Comparison of ENCODE assay signal across 10 mouse cellular contexts in genomic region chr1:132326777-132327176, GRCm38 (mm10). TPM values are rescaled to one million over a fixed set of nuclear protein-coding genes. Genes with fewer than 3 reads are reported as not detected.
DNase-seq lines count a peak whose midpoint lies in the region; ATAC-seq and TF ChIP-seq lines count a peak whose summit lies in the region.
"Had no signal": no experiment of that assay in that cellular context is flagged by ENCODE, and none has a peak within 500 bp of the region (broad histone marks: within the 10 kb centered on the region; RNA-seq: fewer than 3 reads in every experiment).

No protein-coding gene starts in this region.

- no peak for TF ChIP-seq CTCF in kidney, adult 2 months (conservative IDR thresholded peaks at IDR 0.05; ENCODE audit: insufficient read depth, insufficient read length, low read depth, low read length)
- TF ChIP-seq CTCF in layer of hippocampus, adult 2 months (conservative IDR thresholded peaks at IDR 0.05), result no peak
- no peak for TF ChIP-seq CTCF in thymus, adult 2 months (IDR thresholded peaks at IDR 0.05; ENCODE audit: borderline replicate concordance, control insufficient read depth, extremely low read depth, insufficient read depth, low read length, poor library complexity)

- 0 out of 2 replicates have a peak overlapping the region, but pooled peaks have one; percentile 34 for H3K27ac ChIP-seq in embryonic facial prominence, embryonic 15.5 days (replicated peaks)
- peak overlapping the region; percentile 34; the same call in 1 of the 2 replicates for H3K27ac ChIP-seq in kidney, adult 2 months (ENCODE audit: insufficient read depth, low read depth, low read length)
- peak overlapping the region; percentile 81 for H3K27ac ChIP-seq in midbrain, embryonic 13.5 days
- H3K27ac ChIP-seq in layer of hippocampus, adult 2 months, result no peak overlapping the region
- H3K27ac ChIP-seq in thymus, adult 2 months (ENCODE audit: control insufficient read depth, insufficient read depth, low read length), result no peak overlapping the region

- no peak for TF ChIP-seq POLR2A in kidney, adult 2 months (IDR thresholded peaks at IDR 0.05; ENCODE audit: low read depth, low read length)
- no peak for TF ChIP-seq POLR2A in thymus, adult 2 months (IDR thresholded peaks at IDR 0.05; ENCODE audit: control insufficient read depth, extremely low read depth, insufficient read depth, low read length, poor library complexity)

- H3K4me1 ChIP-seq in embryonic facial prominence, embryonic 15.5 days, result peaks cover 16% of the 10 kb centered on the region
- H3K4me1 ChIP-seq in kidney, adult 2 months (ENCODE audit: control insufficient read depth, insufficient read depth, low read length), result peaks cover 55% of the 10 kb centered on the region
- H3K4me1 ChIP-seq in midbrain, embryonic 13.5 days (replicated peaks), result peaks cover 96% of the 10 kb centered on the region
- no peaks in the 10 kb centered on the region; the same call in 1 of the 2 replicates for H3K4me1 ChIP-seq in thymus, adult 2 months (replicated peaks; ENCODE audit: control insufficient read depth, insufficient read depth, low read length)

- peak; percentile 60 for DNase-seq in adrenal gland, postnatal 14 days
- DNase-seq in adrenal gland, postnatal 36 days, result no peak
- DNase-seq in kidney, adult 2 months, result peak; percentile 75
- no peak for DNase-seq in layer of hippocampus, adult 2 months (ENCODE audit: low spot score in 2 of 2)
- no peak for DNase-seq in layer of hippocampus, adult 9-10 months (ENCODE audit: low spot score)
- DNase-seq in thymus, adult 2 months, result no peak
- DNase-seq: embryo, embryonic 11 days; lung, postnatal 36 days had no signal

- no peak overlapping the region for H3K9ac ChIP-seq in embryonic facial prominence, embryonic 15.5 days
- H3K9ac ChIP-seq in midbrain, embryonic 13.5 days (replicated peaks), result peak overlapping the region; percentile 32; the same call in 1 of the 2 replicates

- 40% methylated on average over 9 of the region's 9 CpGs for WGBS in embryonic facial prominence, embryonic 15.5 days
- 25% methylated on average over 9 of the region's 9 CpGs for WGBS in kidney, adult 2 months
- WGBS in midbrain, embryonic 13.5 days, result 48% methylated on average over 9 of the region's 9 CpGs
- WGBS in thymus, adult 2 months, result 94% methylated on average over 9 of the region's 9 CpGs

- H3K9me3 ChIP-seq in embryonic facial prominence, embryonic 15.5 days (replicated peaks), result no peaks in the 10 kb centered on the region
- H3K9me3 ChIP-seq in midbrain, embryonic 13.5 days, result no peaks in the 10 kb centered on the region

- H3K4me3 ChIP-seq in embryonic facial prominence, embryonic 15.5 days (replicated peaks), result no peak overlapping the region
- no peak overlapping the region for H3K4me3 ChIP-seq in kidney, adult 2 months (ENCODE audit: insufficient read depth, low read depth, low read length)
- H3K4me3 ChIP-seq in midbrain, embryonic 13.5 days (replicated peaks), result no peak overlapping the region
- no peak overlapping the region for H3K4me3 ChIP-seq in layer of hippocampus, adult 2 months
- no peak overlapping the region for H3K4me3 ChIP-seq in thymus, adult 2 months (ENCODE audit: control insufficient read depth, insufficient read depth, low read length)

- H3K27me3 ChIP-seq in embryonic facial prominence, embryonic 15.5 days, result no peaks in the 10 kb centered on the region
- H3K27me3 ChIP-seq in kidney, adult 2 months (replicated peaks; ENCODE audit: control insufficient read depth, insufficient read depth, low read length), result no peaks in the 10 kb centered on the region
- no peaks in the 10 kb centered on the region for H3K27me3 ChIP-seq in midbrain, embryonic 13.5 days
- no peaks in the 10 kb centered on the region for H3K27me3 ChIP-seq in thymus, adult 2 months (ENCODE audit: control insufficient read depth, insufficient read depth, low read length)

- H3K4me2 ChIP-seq in embryonic facial prominence, embryonic 15.5 days (replicated peaks), result no peak overlapping the region
- no peak overlapping the region; the same call in 1 of the 2 replicates for H3K4me2 ChIP-seq in midbrain, embryonic 13.5 days (replicated peaks)

- no peaks in the 10 kb centered on the region for H3K36me3 ChIP-seq in embryonic facial prominence, embryonic 15.5 days
- peaks cover 19% of the 10 kb centered on the region for H3K36me3 ChIP-seq in kidney, adult 2 months (ENCODE audit: control insufficient read depth, insufficient read depth, low read length)
- peaks cover 58% of the 10 kb centered on the region for H3K36me3 ChIP-seq in midbrain, embryonic 13.5 days
- H3K36me3 ChIP-seq in thymus, adult 2 months (ENCODE audit: control insufficient read depth, insufficient read depth, low read length), result no peaks in the 10 kb centered on the region

- ATAC-seq in embryonic facial prominence, embryonic 15.5 days (ENCODE audit: insufficient number of reproducible peaks, low FRiP score, low TSS enrichment, low read depth), result no peak
- ATAC-seq in midbrain, embryonic 13.5 days, result no peak

RNA-seq across cellular contexts. Expression of gene Nuak2, which starts 10.9 kb away (rescaled TPM):
- 3.7 and 5.6 TPM in 2 replicates for total RNA-seq in adrenal gland, postnatal 14 days (2021)
- total RNA-seq in adrenal gland, postnatal 36 days (2021), result 1 to 10 TPM; 2.8 to 4.9 TPM
- polyA plus RNA-seq in embryonic facial prominence, embryonic 15.5 days (2015; fragmentation: Nextera tagmentation; extraction: Ambion mirVana), result 8.5 and 9.1 TPM in 2 replicates
- 56.1 and 73.7 TPM in 2 replicates for polyA plus RNA-seq in kidney, adult 2 months (2012; rRNA removed)
- polyA plus RNA-seq in midbrain, embryonic 13.5 days (2015; fragmentation: Nextera tagmentation; extraction: Ambion mirVana), result 53.5 and 56.3 TPM in 2 replicates
- total RNA-seq in layer of hippocampus, adult 2 months (2021), result 1 to 10 TPM in 1 of 2 experiments, under 1 TPM in 1; 0.76 to 1.7 TPM
- 5.6 and 5.7 TPM in 2 replicates for polyA plus RNA-seq in thymus, adult 2 months (2012; rRNA removed)

RNA-seq across cellular contexts. Expression of gene Klhdc8a, which starts 28.4 kb away (rescaled TPM):
- total RNA-seq in adrenal gland, postnatal 14 days (2021), result 64.1 and 71.4 TPM in 2 replicates
- total RNA-seq in adrenal gland, postnatal 36 days (2021), result 100 to 1,000 TPM; 155 to 161 TPM
- polyA plus RNA-seq in embryonic facial prominence, embryonic 15.5 days (2015; fragmentation: Nextera tagmentation; extraction: Ambion mirVana), result 0.29 and 0.87 TPM in 2 replicates
- polyA plus RNA-seq in kidney, adult 2 months (2012; rRNA removed), result 15.7 and 17.7 TPM in 2 replicates
- polyA plus RNA-seq in midbrain, embryonic 13.5 days (2015; fragmentation: Nextera tagmentation; extraction: Ambion mirVana), result 6.3 and 6.7 TPM in 2 replicates
- 1 to 10 TPM; 4.0 to 4.3 TPM for total RNA-seq in layer of hippocampus, adult 2 months (2021)
- polyA plus RNA-seq in thymus, adult 2 months (2012; rRNA removed), result 5.5 and 6.6 TPM in 2 replicates

Comparison
In these comparisons a context has a peak if more than half of its experiments do, and no peak if none do; other contexts are left out.
1. DNase-seq: peak in adrenal gland, postnatal 14 days (single experiment) and kidney, adult 2 months (single experiment); none in adrenal gland, postnatal 36 days (0 of 2), layer of hippocampus, adult 2 months (0 of 2), layer of hippocampus, adult 9-10 months (single experiment) and thymus, adult 2 months (single experiment).
2. H3K27ac ChIP-seq: peak in embryonic facial prominence, embryonic 15.5 days (single experiment), kidney, adult 2 months (single experiment) and midbrain, embryonic 13.5 days (single experiment); none in layer of hippocampus, adult 2 months (single experiment) and thymus, adult 2 months (single experiment).